Mouse (Mus musculus): Measurements from ENCODE around the gene Nxpe4.

DNA sequence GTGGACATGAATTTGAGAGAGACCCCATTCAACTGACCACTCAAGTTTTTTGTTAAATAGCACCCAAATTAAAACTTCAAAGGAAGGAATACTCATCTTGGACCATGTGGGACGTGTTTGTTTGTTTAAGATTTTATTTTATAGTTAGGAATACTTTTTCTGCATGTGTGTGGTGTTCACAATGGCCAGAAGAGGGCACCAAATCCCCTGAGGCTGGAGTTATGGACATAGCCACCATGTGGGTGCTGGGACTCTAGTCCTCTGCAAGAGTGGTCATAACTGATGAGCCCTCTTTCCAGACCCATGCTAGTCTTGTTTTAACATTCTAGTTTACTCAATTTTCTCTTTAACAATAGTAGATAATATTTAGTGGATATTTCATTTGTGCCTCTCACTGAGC lies 14.9 kb downstream of the Nxpe4 start:
- peak; percentile 24 for TF ChIP-seq CTCF (IDR thresholded peaks at IDR 0.05; ENCODE audit: low read depth)
- no peak for TF ChIP-seq EP300 (IDR thresholded peaks at IDR 0.05; ENCODE audit: low read depth)
